Mouse (Mus musculus): ENCODE measurements around the gene Iqgap2. TPM values are rescaled to one million over a fixed set of nuclear protein-coding genes. Genes with fewer than 3 reads are reported as not detected.

Gene Iqgap2
- polyA plus RNA-seq, 1 experiment from 2014 or later: 18.5 TPM

DNA sequence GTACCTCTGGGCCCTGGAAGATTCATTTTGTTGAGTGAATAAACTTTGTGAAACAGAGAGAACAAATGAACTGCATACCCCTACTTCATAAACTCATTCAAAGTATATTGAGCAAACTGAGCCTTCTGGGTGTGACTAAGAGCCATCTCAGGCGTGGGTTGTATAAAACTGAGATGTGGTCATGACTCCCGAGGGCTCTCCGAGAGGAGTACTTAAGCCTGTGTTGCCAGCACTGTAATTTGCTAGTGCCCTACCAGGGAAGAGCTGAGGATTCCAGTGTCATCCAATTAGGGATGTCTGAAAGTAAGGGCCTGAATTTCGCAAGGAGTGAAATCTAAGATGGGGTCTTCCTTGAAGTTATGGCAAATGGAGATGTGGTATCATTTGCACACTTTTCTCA is 304.1 kb downstream of the Iqgap2 start:
- Histone ChIP-seq H3K27ac (ENCODE audit: low read depth, low read length) (no peak overlapping the region), H3K9me3 (ENCODE audit: control insufficient read depth, low read length) (no peaks in the 10 kb centered on the region), H3K4me2 (no peak overlapping the region), H3K27me3 (ENCODE audit: control insufficient read depth, insufficient read depth, low read length) (no peaks in the 10 kb centered on the region), H3K4me3 (ENCODE audit: low read depth, low read length) (no peak overlapping the region), H3K9ac (ENCODE audit: low read length) (no peak overlapping the region), H3K4me1 (ENCODE audit: control insufficient read depth, insufficient read depth, low read length) (no peaks in the 10 kb centered on the region), H3K36me3 (ENCODE audit: control insufficient read depth, insufficient read depth, low read length) (no peaks in the 10 kb centered on the region)
- ATAC-seq (ENCODE audit: low FRiP score) (no peak), DNase-seq (ENCODE audit: low spot score, missing footprints) (no peak)
- 91% methylated on average over 4 of the region's 4 CpGs for WGBS

DNA sequence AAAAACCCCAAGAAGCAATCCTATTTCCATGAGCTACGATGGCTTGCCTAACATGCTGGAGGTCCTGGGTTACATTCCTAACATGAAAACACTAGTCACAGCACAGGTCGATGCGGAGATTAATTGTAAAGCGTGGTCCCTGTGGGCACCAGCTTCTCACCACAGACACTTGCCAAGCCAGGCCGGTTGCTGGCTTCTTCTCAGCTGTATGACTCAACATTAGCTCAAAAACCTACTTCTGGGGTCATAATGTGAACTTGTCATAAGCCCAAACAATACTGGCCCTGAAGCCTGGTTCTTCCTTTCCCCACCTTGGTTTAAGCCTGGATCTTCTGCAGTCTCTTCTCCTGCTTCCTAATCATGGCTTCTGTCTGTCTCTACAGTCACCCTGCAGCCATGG is 306.8 kb downstream of the Iqgap2 start:
- Histone ChIP-seq H3K36me3 (ENCODE audit: control insufficient read depth, insufficient read depth, low read length) (no peaks in the 10 kb centered on the region), H3K4me1 (ENCODE audit: control insufficient read depth, insufficient read depth, low read length) (no peaks in the 10 kb centered on the region), H3K27me3 (ENCODE audit: control insufficient read depth, insufficient read depth, low read length) (no peaks in the 10 kb centered on the region), H3K4me2 (no peak overlapping the region), H3K9ac (ENCODE audit: low read length) (no peak overlapping the region), H3K27ac (ENCODE audit: low read depth, low read length) (no peak overlapping the region), H3K9me3 (ENCODE audit: control insufficient read depth, low read length) (no peaks in the 10 kb centered on the region), H3K4me3 (ENCODE audit: low read depth, low read length) (no peak overlapping the region)
- 90% methylated on average over 5 of the region's 5 CpGs for WGBS
- DNase-seq (ENCODE audit: low spot score, missing footprints) (peak; percentile 28), ATAC-seq (ENCODE audit: low FRiP score) (no peak)

DNA sequence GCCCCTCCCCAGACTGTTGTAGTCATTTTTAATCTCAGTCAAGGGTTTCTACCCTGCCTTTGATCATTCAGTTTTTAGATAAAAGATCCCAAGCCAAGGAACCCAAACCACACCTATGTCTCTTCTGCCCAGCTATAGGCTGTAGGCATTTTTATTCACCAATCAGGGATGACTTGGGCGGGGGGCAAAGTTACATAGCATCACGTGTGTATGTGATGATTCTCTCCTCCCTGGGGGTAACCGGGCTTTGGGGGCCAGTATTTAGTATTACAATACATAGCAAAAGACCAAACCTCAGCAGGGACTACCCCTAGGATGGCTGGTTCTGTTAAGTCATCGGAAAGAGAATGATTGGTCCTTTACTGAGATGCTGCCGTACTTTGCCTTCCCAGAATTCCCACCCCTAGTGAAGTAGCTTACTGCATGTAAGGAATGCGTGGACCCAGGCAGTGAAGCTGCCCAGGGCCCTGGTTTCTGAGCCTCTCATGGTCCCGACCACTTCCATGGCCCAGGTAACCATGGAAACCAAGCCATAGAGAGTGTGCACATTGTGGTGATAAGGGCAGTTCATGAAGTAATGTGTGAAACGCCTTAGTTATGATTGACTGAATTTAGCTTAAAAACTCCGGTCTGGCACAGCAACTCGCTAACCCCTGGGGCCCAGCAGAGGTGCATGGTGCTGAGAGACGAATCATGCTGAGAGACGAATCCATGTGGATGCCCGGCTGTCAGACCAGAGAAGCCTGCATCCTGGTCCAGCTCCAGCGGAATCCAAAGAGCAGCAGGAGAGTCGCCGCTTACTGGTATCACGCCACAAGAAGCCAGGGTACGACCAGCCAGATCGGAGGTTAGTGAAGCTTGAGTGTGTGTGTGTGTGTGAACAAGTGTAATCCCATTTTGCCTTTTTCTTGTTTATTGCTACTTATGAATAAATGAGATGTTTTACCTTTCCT is 308.2 kb downstream of the Iqgap2 start:
- peak; percentile 81 for DNase-seq (ENCODE audit: low spot score, missing footprints)
- 63% methylated on average over 19 of the region's 19 CpGs for WGBS
- Histone ChIP-seq H3K4me3 (ENCODE audit: low read depth, low read length) (no peak overlapping the region), H3K27me3 (ENCODE audit: control insufficient read depth, insufficient read depth, low read length) (no peaks in the 10 kb centered on the region), H3K9me3 (ENCODE audit: control insufficient read depth, low read length) (no peaks in the 10 kb centered on the region), H3K36me3 (ENCODE audit: control insufficient read depth, insufficient read depth, low read length) (no peaks in the 10 kb centered on the region), H3K9ac (ENCODE audit: low read length) (no peak overlapping the region), H3K27ac (ENCODE audit: low read depth, low read length) (no peak overlapping the region), H3K4me2 (no peak overlapping the region), H3K4me1 (ENCODE audit: control insufficient read depth, insufficient read depth, low read length) (no peaks in the 10 kb centered on the region)
- 0 out of 2 replicates have a peak, but pooled peaks have one; percentile 61 for ATAC-seq (ENCODE audit: low FRiP score)

DNA sequence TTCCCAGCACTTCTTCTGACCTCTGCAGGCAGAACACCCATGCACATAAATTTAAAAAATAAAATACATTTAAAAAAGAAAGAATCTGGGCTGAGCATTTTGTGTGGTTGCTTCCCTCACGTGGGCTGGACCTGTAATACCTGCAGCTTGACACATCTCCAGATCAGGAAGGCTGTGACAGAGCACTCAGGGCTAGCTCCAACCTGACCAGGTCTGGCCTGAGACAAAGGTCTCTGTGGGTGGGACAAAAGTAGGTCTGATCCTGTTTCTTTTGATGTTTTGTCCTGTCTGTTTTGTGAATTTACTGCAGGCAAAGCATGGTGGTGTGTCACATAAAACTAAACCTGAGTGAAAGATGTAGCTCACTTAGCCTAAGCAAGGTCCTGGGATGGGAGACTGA is 309.9 kb downstream of the Iqgap2 start:
- no peaks in the 10 kb centered on the region for H3K4me1 ChIP-seq (ENCODE audit: control insufficient read depth, insufficient read depth, low read length)
- no peak for DNase-seq (ENCODE audit: low spot score, missing footprints)
- WGBS: 36% methylated on average over 1 of the region's 1 CpGs
- H3K27ac ChIP-seq (ENCODE audit: low read depth, low read length): no peak overlapping the region
- H3K9me3 ChIP-seq (ENCODE audit: control insufficient read depth, low read length): no peaks in the 10 kb centered on the region
- H3K27me3 ChIP-seq (ENCODE audit: control insufficient read depth, insufficient read depth, low read length): no peaks in the 10 kb centered on the region
- no peak overlapping the region for H3K4me2 ChIP-seq
- no peak for ATAC-seq (ENCODE audit: low FRiP score)
- H3K36me3 ChIP-seq (ENCODE audit: control insufficient read depth, insufficient read depth, low read length): no peaks in the 10 kb centered on the region
- H3K4me3 ChIP-seq (ENCODE audit: low read depth, low read length): no peak overlapping the region
- H3K9ac ChIP-seq (ENCODE audit: low read length): no peak overlapping the region

DNA sequence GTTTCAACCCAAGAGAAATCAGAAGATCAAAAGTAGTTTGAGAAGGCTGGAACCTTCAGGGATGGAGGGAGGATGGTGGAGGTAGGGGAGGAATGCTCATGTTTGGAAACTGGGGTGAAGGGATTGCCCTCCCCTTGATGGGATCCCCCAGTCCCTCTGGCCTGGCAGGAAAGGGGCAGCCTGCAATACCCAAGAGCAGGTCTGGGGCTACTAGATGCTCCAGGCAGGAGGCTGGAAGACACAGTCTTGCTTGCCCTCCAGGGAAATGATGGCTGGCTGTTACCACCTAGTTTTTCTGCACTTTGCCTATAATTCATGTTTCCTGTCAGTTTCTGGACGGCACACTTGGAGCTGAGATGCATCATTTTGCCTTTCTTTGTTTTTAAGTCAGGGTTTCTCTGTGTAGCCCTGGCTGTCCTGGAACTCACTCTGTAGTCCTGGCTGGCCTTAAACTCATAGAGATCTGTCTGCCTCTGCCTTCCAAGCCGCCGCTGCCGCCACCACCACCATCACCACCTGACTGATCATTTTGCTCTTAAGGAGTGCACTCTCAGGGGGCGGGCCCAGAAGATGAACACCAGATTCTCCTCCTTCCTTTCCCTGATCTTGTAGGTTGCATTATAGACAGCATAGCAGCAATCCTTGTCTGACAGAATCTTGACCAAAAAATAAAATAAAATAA is 313.6 kb downstream of the Iqgap2 start:
- Histone ChIP-seq H3K9me3 (ENCODE audit: control insufficient read depth, low read length) (no peaks in the 10 kb centered on the region), H3K27me3 (ENCODE audit: control insufficient read depth, insufficient read depth, low read length) (no peaks in the 10 kb centered on the region), H3K4me2 (no peak overlapping the region), H3K36me3 (ENCODE audit: control insufficient read depth, insufficient read depth, low read length) (no peaks in the 10 kb centered on the region), H3K4me1 (ENCODE audit: control insufficient read depth, insufficient read depth, low read length) (no peaks in the 10 kb centered on the region), H3K4me3 (ENCODE audit: low read depth, low read length) (no peak overlapping the region), H3K9ac (ENCODE audit: low read length) (no peak overlapping the region), H3K27ac (ENCODE audit: low read depth, low read length) (no peak overlapping the region)
- ATAC-seq (ENCODE audit: low FRiP score) (no peak), DNase-seq (ENCODE audit: low spot score, missing footprints) (peak; percentile 70)
- WGBS: 92% methylated on average over 5 of the region's 5 CpGs

Other genes with a start within 250 kb of the Iqgap2 start
- gene F2rl2, start 195.1 kb downstream of the Iqgap2 start, polyA plus RNA-seq (2014; fragmentation: Nextera tagmentation; extraction: Ambion mirVana): 2.9 and 3.0 TPM in 2 replicates
- gene Gm20075, start 189.5 kb upstream of the Iqgap2 start, polyA plus RNA-seq (2014; fragmentation: Nextera tagmentation; extraction: Ambion mirVana): 41.8 and 43.8 TPM in 2 replicates
- not detected in 2 replicates for gene Gm17190, start 190.1 kb upstream of the Iqgap2 start, polyA plus RNA-seq (2014; fragmentation: Nextera tagmentation; extraction: Ambion mirVana)
- gene Sv2c, start 240.7 kb upstream of the Iqgap2 start, polyA plus RNA-seq (2014; fragmentation: Nextera tagmentation; extraction: Ambion mirVana): 0.95 and 1.1 TPM in 2 replicates